Mouse (Mus musculus) midbrain, embryonic 13.5 days (tissue): ENCODE results near the gene Spock2. TPM values are rescaled to one million over a fixed set of nuclear protein-coding genes. Genes with fewer than 3 reads are reported as not detected.

Experiments used
- ATAC-seq: fragments of 200-750 bp; cut with Nextera tagmentation; 2 replicates; pipeline ENCODE4 v1.8.0; 2017; ENCODE audit warnings: mild to moderate bottlenecking, moderate TSS enrichment, moderate library complexity
- H3K27ac ChIP-seq: fragments of 300-500 bp; sonication (generic); 2 replicates; pipeline ENCODE4 v1.5.1; 2015; ENCODE audit warnings: inconsistent platforms, mild to moderate bottlenecking, moderate library complexity
- H3K27me3 ChIP-seq: fragments of 300-500 bp; sonication (generic); 2 replicates; pipeline ENCODE4 v1.6.1; 2015; ENCODE audit warnings: mild to moderate bottlenecking, inconsistent platforms
- H3K36me3 ChIP-seq: fragments of 300-500 bp; sonication (generic); 2 replicates; pipeline ENCODE4 v1.6.1; 2015; ENCODE audit warnings: mild to moderate bottlenecking, inconsistent platforms
- H3K4me1 ChIP-seq: fragments of 300-500 bp; sonication (generic); replicated peaks from 2 replicates; pipeline ENCODE4 v1.6.1; 2015; ENCODE audit warnings: inconsistent platforms
- H3K4me2 ChIP-seq: fragments of 300-500 bp; sonication (generic); replicated peaks from 2 replicates; pipeline ENCODE4 v1.6.1; 2015; ENCODE audit warnings: moderate library complexity, mild to moderate bottlenecking, inconsistent platforms
- H3K4me3 ChIP-seq: fragments of 300-500 bp; sonication (generic); replicated peaks from 2 replicates; pipeline ENCODE4 v1.5.1; 2015; ENCODE audit warnings: mild to moderate bottlenecking, inconsistent platforms
- H3K9ac ChIP-seq: fragments of 300-500 bp; sonication (generic); replicated peaks from 2 replicates; pipeline ENCODE4 v1.6.1; 2015; ENCODE audit warnings: mild to moderate bottlenecking, inconsistent platforms
- H3K9me3 ChIP-seq: fragments of 300-500 bp; sonication (generic); 2 replicates; pipeline ENCODE4 v1.6.1; 2016; ENCODE audit warnings: mild to moderate bottlenecking, inconsistent platforms
- WGBS: fragments of 180-500 bp; shearing (Covaris S2); methylation state at CpG from one replicate; pipeline ENCODE4 v1.1.7; 2015; 5-methylcytosine and 5-hydroxymethylcytosine counted together
- polyA plus RNA-seq: library from polyadenylated mRNA; unstranded; fragments of >200 nt; fragmentation: Nextera tagmentation; extraction: Ambion mirVana; gene quantifications from 2 replicates; pipeline ENCODE4 v1.2.1, GENCODE M21; 2015

Spock2 gene
- polyA plus RNA-seq: 51.8 TPM in 2 replicates

DNA sequence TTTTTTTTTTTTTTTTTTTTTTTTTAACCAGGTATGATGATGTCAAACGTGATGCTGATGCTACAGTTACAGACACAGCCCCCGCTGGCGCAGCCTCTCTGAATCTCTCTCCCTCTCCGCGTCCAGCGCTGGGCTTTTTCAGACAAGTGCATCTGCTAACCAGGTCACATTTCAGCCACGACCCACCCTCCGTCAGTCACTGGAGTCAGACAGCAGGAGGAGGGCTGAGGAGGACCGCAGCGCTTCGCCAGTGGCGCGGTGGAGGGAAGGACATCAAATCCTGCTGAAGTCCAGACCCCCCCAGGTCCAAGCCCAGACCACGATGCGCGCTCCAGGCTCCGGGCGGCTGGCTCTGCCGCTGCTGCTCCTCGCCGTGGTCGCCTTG is at the start of gene Spock2:
Spock2 (plus strand) TSS at position 74 of the 385 bp plus-strand sequence.
- 0% methylated on average over 22 of the region's 22 CpGs for whole genome bisulfite sequencing

DNA sequence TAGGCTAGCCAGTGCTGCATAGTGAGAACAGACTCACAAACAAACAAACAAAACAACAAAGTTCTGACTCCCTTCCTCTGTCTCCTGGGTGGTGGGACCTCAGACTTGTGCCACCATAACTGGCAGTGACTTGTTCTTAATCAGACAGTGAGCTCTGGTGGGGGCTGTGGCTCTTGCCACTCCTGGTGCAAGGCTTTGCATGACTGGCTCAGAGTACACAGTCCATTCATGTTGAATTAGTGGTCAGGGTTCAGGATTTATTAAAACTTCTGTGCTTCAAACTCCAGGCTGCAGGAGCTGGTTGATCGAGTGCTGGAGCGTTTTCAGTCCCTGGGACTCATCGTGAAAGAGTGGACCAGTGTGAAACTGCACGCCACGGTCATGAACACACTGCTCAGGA is 43.8 kb upstream of the Spock2 start:
- 65% methylated on average over 5 of the region's 5 CpGs for WGBS
- H3K4me2 ChIP-seq: no peak overlapping the region
- 0 out of 2 replicates have a peak, but pooled peaks cover 4% of the 10 kb centered on the region for H3K9me3 ChIP-seq
- no peak overlapping the region for H3K4me3 ChIP-seq
- ATAC-seq: no peak
- no peaks in the 10 kb centered on the region for H3K4me1 ChIP-seq
- H3K27me3 ChIP-seq: no peaks in the 10 kb centered on the region
- no peak overlapping the region for H3K9ac ChIP-seq
- no peak overlapping the region for H3K27ac ChIP-seq
- peaks cover 20% of the 10 kb centered on the region for H3K36me3 ChIP-seq

More for the DNA sequence above, at the start of gene Spock2:
- H3K4me3 ChIP-seq: peak within 1 kb of the TSS; percentile 65
- H3K4me1 ChIP-seq: peaks cover 54% of the 10 kb centered on the region
- H3K9ac ChIP-seq: peak within 1 kb of the TSS; percentile 82
- peak within 1 kb of the TSS; percentile 94 for H3K27ac ChIP-seq
- no peaks in the 10 kb centered on the region for H3K36me3 ChIP-seq
- peaks cover 28% of the 10 kb centered on the region for H3K27me3 ChIP-seq
- H3K4me2 ChIP-seq: peak within 1 kb of the TSS; percentile 83
- no peaks in the 10 kb centered on the region for H3K9me3 ChIP-seq
- ATAC-seq: peak; percentile 72

DNA sequence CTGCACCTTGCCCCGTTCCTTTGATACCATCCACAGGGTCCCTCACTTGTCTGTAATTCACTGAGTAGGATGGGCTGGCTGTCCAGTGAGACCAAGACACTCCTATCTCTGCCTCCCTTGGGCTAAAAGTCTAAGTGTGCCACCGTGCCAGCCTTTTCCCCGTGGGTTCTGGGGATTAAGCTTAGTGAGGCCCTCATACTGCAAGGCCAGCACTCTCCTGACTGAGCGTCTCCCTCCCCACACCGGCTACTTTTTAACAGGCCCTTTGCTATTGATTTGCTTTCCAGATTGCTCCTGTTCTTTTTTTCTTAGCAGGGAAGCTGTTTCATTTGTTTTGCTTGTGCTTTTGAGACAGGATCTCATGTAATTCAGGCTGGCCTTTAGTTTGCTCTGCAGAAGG is 43.1 kb upstream of the Spock2 start:
- whole genome bisulfite sequencing: 34% methylated on average over 5 of the region's 5 CpGs
- no peak overlapping the region for H3K4me2 ChIP-seq
- no peak overlapping the region for H3K27ac ChIP-seq
- H3K9me3 ChIP-seq: no peaks in the 10 kb centered on the region
- H3K4me1 ChIP-seq: no peaks in the 10 kb centered on the region
- no peak overlapping the region for H3K4me3 ChIP-seq
- ATAC-seq: no peak
- H3K36me3 ChIP-seq: peaks cover 13% of the 10 kb centered on the region
- H3K9ac ChIP-seq: no peak overlapping the region
- H3K27me3 ChIP-seq: no peaks in the 10 kb centered on the region

DNA sequence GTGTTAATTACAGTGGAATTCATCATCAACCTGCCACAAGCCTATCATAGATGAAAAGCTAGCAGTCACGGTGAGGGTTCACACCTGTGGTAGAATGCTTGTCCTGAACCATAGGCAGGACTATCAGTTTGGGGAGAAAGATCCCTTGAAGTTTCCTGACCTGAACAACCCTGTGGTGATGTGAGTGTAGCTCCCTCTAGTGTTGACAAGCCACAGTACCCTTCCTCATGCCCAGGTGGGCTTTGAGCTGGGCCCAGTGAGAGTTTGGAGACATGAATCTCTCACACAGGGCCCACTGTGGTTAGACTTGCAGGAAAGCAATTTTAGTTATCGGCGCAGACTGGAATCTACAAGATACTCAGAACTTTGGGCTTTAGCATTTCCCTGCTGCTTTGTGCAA is 39.5 kb upstream of the Spock2 start:
- ATAC-seq: 0 out of 2 replicates have a peak, but pooled peaks have one; percentile 48
- H3K4me2 ChIP-seq: no peak overlapping the region
- peaks cover 13% of the 10 kb centered on the region; the same call in 1 of the 2 replicates for H3K36me3 ChIP-seq
- no peaks in the 10 kb centered on the region for H3K27me3 ChIP-seq
- H3K27ac ChIP-seq: no peak overlapping the region
- WGBS: 77% methylated on average over 3 of the region's 3 CpGs
- H3K4me1 ChIP-seq: no peaks in the 10 kb centered on the region
- H3K9me3 ChIP-seq: no peaks in the 10 kb centered on the region
- no peak overlapping the region for H3K9ac ChIP-seq
- no peak overlapping the region for H3K4me3 ChIP-seq

DNA sequence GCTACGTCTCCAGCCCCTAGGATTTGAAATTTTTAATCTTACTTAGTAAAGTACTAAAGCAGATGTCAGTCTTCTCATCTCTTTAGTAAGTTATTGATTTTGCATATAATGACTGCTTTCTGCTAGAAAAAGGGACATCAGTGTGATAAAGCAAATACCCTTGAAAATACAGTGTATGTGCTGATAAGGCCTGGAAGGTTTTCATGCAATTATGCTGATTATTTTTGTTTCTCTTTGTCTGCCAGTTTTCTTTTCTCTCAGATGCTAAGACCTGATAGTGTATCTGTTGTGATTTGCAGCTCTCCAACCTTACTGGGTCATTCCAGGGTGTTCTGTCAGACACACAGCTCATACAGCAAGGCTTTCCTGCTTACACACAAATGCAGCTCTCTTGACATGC is 30.9 kb upstream of the Spock2 start:
- no peak overlapping the region for H3K9ac ChIP-seq
- no peak overlapping the region for H3K4me2 ChIP-seq
- H3K36me3 ChIP-seq: no peaks in the 10 kb centered on the region
- H3K27me3 ChIP-seq: no peaks in the 10 kb centered on the region
- H3K4me3 ChIP-seq: no peak overlapping the region
- no peak overlapping the region for H3K27ac ChIP-seq
- no peaks in the 10 kb centered on the region for H3K9me3 ChIP-seq
- ATAC-seq: no peak
- 66% methylated on average over 1 of the region's 1 CpGs for WGBS
- H3K4me1 ChIP-seq: peaks cover 7% of the 10 kb centered on the region

DNA sequence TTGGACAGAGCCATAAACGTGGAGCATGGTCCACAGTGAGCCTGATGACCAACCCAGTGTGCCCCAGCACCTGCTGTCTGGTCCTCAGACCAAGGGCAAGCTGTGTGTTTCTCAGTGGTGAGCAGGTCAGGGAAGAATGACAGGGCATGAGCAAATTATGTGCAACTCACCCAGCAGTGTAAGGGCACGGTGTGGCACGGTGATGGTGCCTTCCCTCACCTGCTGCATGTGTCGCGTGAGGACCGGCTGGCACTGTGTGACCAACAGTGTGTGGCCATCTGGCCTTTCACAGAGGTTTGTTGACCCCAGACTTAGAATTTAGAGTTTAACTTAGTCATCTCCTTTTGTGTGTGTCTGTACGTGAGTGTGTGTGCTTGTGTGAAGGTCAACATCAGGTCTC is 28.8 kb upstream of the Spock2 start:
- WGBS: 92% methylated on average over 7 of the region's 7 CpGs
- no peak overlapping the region for H3K27ac ChIP-seq
- ATAC-seq: no peak
- no peaks in the 10 kb centered on the region for H3K9me3 ChIP-seq
- no peak overlapping the region for H3K4me3 ChIP-seq
- no peaks in the 10 kb centered on the region for H3K36me3 ChIP-seq
- H3K27me3 ChIP-seq: no peaks in the 10 kb centered on the region
- peaks cover 16% of the 10 kb centered on the region for H3K4me1 ChIP-seq
- H3K9ac ChIP-seq: no peak overlapping the region
- H3K4me2 ChIP-seq: no peak overlapping the region

DNA sequence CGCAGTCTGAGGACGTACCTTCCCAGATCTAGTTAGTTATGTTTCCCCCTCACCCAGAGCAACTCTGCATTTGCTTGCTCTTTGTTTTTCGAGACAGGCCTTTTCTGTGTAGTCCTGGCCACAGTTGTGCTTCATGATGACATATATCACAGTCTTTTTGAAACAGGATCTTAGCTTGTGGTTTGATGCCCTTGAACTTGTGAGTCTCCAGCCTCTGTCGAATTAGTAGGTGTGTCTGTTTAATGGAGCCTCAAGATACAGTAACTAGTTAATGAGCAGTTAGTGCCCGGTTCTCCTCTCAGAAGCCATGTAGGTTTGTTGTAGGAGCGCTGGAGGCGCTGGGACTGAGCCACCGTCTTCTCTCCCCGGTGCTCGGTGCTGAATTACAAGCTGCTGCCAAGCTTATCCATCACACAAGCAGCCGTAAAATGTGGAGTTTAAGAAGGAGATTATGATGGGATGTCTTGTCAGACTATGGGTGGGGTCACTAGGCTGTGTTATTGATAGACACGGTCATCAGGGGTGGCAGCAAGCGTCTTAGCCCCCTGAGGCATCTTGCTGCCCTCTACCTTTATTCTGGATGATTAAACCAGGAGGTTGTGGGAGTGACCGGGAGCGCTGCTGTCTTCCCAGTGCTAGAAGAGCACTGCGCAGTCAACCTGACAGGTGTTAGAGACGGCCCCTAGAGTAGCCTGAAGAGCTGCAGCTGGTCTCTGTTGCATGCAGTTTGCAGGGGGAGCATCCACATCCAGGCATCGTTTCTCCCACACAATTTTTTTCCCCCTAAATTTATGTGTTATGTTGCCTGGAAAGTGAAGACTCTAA is 28.1 kb upstream of the Spock2 start:
- no peaks in the 10 kb centered on the region for H3K9me3 ChIP-seq
- H3K27ac ChIP-seq: peak overlapping the region; percentile 36; the same call in 1 of the 2 replicates
- no peaks in the 10 kb centered on the region for H3K36me3 ChIP-seq
- no peaks in the 10 kb centered on the region for H3K27me3 ChIP-seq
- no peak overlapping the region for H3K4me3 ChIP-seq
- 77% methylated on average over 18 of the region's 18 CpGs for WGBS
- no peak overlapping the region for H3K4me2 ChIP-seq
- 0 out of 2 replicates have a peak, but pooled peaks have one; percentile 20 for ATAC-seq
- H3K9ac ChIP-seq: no peak overlapping the region
- peaks cover 16% of the 10 kb centered on the region for H3K4me1 ChIP-seq

DNA sequence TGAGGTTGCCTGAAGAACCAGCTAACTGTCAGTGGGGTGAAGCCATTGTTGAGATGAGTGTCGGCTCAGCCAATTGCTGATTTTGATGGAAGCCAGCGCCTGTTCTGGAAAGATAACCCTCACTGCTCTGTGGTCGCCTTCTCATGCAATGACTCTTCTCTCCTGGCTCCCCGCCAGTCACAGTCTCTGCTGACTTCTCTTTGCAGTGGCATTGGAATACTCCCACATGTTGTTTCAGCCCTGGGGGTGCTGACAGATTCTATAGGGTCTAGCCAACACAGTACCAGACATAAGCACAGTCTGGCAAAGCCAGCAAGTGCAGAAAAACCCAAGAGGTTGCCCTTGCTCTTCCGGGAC is 27.5 kb upstream of the Spock2 start:
- Histone ChIP-seq H3K27me3 (no peaks in the 10 kb centered on the region), H3K9me3 (no peaks in the 10 kb centered on the region), H3K27ac (peak overlapping the region; percentile 36; the same call in 1 of the 2 replicates), H3K4me2 (no peak overlapping the region), H3K4me1 (peaks cover 16% of the 10 kb centered on the region), H3K4me3 (no peak overlapping the region), H3K9ac (no peak overlapping the region), H3K36me3 (no peaks in the 10 kb centered on the region)
- 80% methylated on average over 5 of the region's 5 CpGs for WGBS
- ATAC-seq: peak; percentile 40; the same call in 1 of the 2 replicates

DNA sequence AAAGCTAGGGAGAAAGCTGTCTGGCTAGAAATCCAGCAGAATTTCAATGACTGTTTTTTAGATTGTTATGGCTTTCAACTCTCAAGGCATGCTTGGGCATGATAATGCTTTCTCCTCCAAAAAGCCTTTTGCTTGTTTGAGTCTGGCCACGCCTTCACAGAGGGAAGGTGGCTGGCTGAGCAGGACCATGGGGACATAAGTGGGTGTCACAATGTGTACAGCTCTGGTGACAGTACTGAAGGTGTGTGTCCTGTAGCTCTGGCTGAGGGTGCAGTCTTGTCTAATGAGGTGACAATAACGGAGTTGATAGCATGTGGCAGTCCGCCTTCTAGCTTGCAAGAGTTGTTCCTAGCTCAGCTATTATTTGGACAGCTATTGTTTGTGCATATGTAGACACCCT is 25.8 kb upstream of the Spock2 start:
- H3K9me3 ChIP-seq: no peaks in the 10 kb centered on the region
- H3K9ac ChIP-seq: no peak overlapping the region
- H3K4me3 ChIP-seq: no peak overlapping the region
- H3K4me2 ChIP-seq: no peak overlapping the region
- H3K36me3 ChIP-seq: no peaks in the 10 kb centered on the region
- no peaks in the 10 kb centered on the region for H3K27me3 ChIP-seq
- peaks cover 16% of the 10 kb centered on the region for H3K4me1 ChIP-seq
- H3K27ac ChIP-seq: no peak overlapping the region
- no peak for ATAC-seq
- WGBS: 78% methylated on average over 3 of the region's 3 CpGs

DNA sequence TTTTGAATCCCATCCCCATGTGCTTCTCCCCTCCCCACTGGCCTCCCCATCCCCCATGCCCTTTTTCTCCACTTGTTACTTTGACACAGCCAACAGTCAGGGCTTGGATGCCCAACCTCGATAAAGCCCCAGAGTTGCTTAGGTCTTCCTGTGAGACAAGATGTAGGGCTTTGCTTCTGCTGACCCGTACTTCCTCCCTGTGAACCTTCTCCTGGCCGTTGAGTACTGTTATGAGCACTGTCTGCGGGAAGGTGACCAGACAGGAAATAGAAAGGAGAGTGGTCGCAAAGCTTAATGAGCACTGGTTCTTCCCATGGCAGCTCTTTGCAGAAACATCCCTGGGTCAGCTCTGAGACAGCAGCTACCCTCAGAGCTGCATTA is 25.4 kb upstream of the Spock2 start:
- no peaks in the 10 kb centered on the region for H3K27me3 ChIP-seq
- no peak overlapping the region for H3K27ac ChIP-seq
- 75% methylated on average over 5 of the region's 5 CpGs for WGBS
- no peaks in the 10 kb centered on the region for H3K9me3 ChIP-seq
- no peak for ATAC-seq
- no peak overlapping the region for H3K4me2 ChIP-seq
- peaks cover 16% of the 10 kb centered on the region for H3K4me1 ChIP-seq
- H3K9ac ChIP-seq: no peak overlapping the region
- H3K4me3 ChIP-seq: no peak overlapping the region
- H3K36me3 ChIP-seq: no peaks in the 10 kb centered on the region

DNA sequence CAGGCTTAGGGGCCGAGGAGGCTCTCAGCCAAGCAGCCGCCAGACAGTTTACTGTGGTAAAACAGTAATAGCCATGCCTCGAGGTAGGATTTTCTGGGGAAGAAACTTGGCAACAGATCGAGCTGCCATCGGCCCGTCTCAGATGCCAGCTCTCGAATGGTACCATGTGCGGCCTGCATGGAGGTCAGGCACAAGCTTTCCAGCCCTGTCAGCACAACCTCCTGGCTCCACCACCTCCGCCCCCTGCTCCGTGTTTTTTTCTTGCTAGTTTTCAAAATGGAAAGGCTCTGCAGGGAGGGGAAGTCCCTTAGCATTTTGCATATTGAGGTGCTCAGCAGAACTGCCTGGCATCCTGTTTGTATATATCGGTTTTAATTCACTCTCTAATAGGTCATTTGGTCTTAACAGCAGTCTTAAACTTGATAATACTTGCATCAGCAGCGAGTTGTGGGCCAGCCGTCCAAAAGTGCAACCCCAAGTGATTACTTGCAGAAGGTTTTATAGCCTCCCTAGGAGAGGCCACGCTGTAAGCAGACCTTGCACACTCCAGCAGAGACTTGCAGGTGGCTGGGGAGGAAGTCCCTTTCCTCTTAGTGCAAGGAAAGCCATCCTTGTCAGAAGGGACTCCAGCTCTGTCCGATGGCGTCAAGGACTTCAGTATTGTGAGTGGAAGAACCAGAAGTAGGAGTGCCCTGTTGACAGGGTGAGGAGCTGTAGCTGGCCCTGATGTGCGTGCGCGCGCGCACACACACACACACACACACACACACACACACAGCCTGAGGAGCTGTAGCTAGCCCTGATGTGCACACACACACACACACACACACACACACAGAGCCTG is 24.8 kb upstream of the Spock2 start:
- no peaks in the 10 kb centered on the region for H3K36me3 ChIP-seq
- 0 out of 2 replicates have a peak, but pooled peaks have one; percentile 59 for ATAC-seq
- no peak overlapping the region for H3K4me3 ChIP-seq
- H3K27ac ChIP-seq: no peak overlapping the region
- no peaks in the 10 kb centered on the region for H3K9me3 ChIP-seq
- 77% methylated on average over 21 of the region's 21 CpGs for WGBS
- no peaks in the 10 kb centered on the region for H3K27me3 ChIP-seq
- H3K9ac ChIP-seq: no peak overlapping the region
- H3K4me1 ChIP-seq: peaks cover 16% of the 10 kb centered on the region
- H3K4me2 ChIP-seq: no peak overlapping the region

DNA sequence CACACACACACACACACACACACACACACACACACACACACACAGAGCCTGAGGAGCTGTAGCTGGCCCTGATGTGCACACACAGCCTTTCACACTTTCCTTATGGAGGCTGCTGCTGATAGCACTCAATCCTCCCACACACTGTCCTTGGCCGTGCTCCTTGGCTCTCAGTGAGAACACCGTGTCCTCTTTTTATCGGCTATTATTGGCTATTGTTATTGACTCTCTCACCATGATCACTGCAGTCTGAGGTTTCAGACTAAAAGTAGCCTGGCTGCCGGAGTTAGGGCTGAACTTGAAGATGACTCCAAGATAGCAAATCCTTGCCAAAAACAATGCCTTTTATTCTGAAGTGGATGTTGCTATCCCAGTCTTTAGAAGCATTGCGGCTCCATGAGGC is 24.1 kb upstream of the Spock2 start:
- Histone ChIP-seq H3K9ac (no peak overlapping the region), H3K9me3 (no peaks in the 10 kb centered on the region), H3K4me2 (no peak overlapping the region), H3K4me1 (peaks cover 16% of the 10 kb centered on the region), H3K27ac (no peak overlapping the region), H3K4me3 (no peak overlapping the region), H3K27me3 (no peaks in the 10 kb centered on the region), H3K36me3 (no peaks in the 10 kb centered on the region)
- ATAC-seq: no peak
- WGBS: 44% methylated on average over 5 of the region's 5 CpGs
